Mouse (Mus musculus) forebrain, postnatal 0 days (tissue): ENCODE results near the gene Tshz2. TPM values are rescaled to one million over a fixed set of nuclear protein-coding genes. Genes with fewer than 3 reads are reported as not detected.

ENCODE experiments used
- ATAC-seq: fragments of 200-750 bp; cut with Nextera tagmentation; 2 replicates; pipeline ENCODE4 v1.8.0; 2017; ENCODE audit warnings: mild to moderate bottlenecking, moderate library complexity
- DNase-seq: peaks from one replicate; pipeline ENCODE4 v3.0.0-alpha.2; 2015
- H3K27ac ChIP-seq: fragments of 300-500 bp; sonication (generic); 2 replicates; pipeline ENCODE4 v1.5.1; 2014; ENCODE audit warnings: low read depth, mild to moderate bottlenecking, antibody characterized with exemption, low read length, moderate library complexity, mixed read lengths
- H3K27me3 ChIP-seq: fragments of 300-500 bp; sonication (generic); 2 replicates; pipeline ENCODE4 v1.6.1; 2014; ENCODE audit warnings: mild to moderate bottlenecking, low read length, mixed read lengths; ENCODE audit not compliant: insufficient read depth
- H3K36me3 ChIP-seq: fragments of 300-500 bp; sonication (generic); 2 replicates; pipeline ENCODE4 v1.6.1; 2014; ENCODE audit warnings: mild to moderate bottlenecking, moderate library complexity; ENCODE audit not compliant: insufficient read depth
- H3K4me1 ChIP-seq: fragments of 300-500 bp; sonication (generic); 2 replicates; pipeline ENCODE4 v1.6.1; 2014; ENCODE audit warnings: antibody characterized with exemption; ENCODE audit not compliant: insufficient read depth
- H3K4me2 ChIP-seq: fragments of 300-500 bp; sonication (generic); 2 replicates; pipeline ENCODE4 v1.6.1; 2014; ENCODE audit warnings: low read depth, mild to moderate bottlenecking, moderate library complexity
- H3K4me3 ChIP-seq: fragments of 300-500 bp; sonication (generic); 2 replicates; pipeline ENCODE4 v1.5.1; 2014; ENCODE audit warnings: low read depth, low read length, mixed read lengths
- H3K9ac ChIP-seq: fragments of 300-500 bp; sonication (generic); 2 replicates; pipeline ENCODE4 v1.6.1; 2014; ENCODE audit warnings: mild to moderate bottlenecking
- H3K9me3 ChIP-seq: fragments of 300-500 bp; sonication (generic); 2 replicates; pipeline ENCODE4 v1.6.1; 2016; ENCODE audit warnings: low read length
- CTCF ChIP-seq: sonication (generic); IDR thresholded peaks from 2 replicates; pipeline ENCODE4 v1.5.1; 2016; ENCODE audit warnings: antibody characterized with exemption, control low read depth, low read depth
- WGBS: fragments of 180-500 bp; shearing (Covaris S2); extraction: QIAGEN DNeasy Blood & Tissue Kit; methylation state at CpG from one replicate; pipeline ENCODE4 v1.1.7; 2014; 5-methylcytosine and 5-hydroxymethylcytosine counted together
- polyA plus RNA-seq: library from polyadenylated mRNA; unstranded; fragments of >200 nt; fragmentation: Nextera tagmentation; extraction: Ambion mirVana; gene quantifications from 2 replicates; pipeline ENCODE4 v1.2.1, GENCODE M21; 2015
- total RNA-seq: library from RNA; depleted of rRNA; stranded (reverse); fragments of >200 nt; gene quantifications from 2 replicates; pipeline ENCODE4 v1.2.3, GENCODE M21; 2014

Tshz2 gene
- total and polyA plus RNA-seq, 2 experiments from 2014 or later = 19.7 to 29.2 TPM

- WGBS = 89% methylated on average over 2 of the region's 2 CpGs
- no peak for TF ChIP-seq CTCF
- no peak overlapping the region for H3K4me2 ChIP-seq
Observed at GRCm38 (mm10) chr2:169742791-169743190, 110.0 kb downstream of the Tshz2 start.

GRCm38 (mm10) chr2:169743294-169743693 lies 110.5 kb downstream of the Tshz2 start:
- DNase-seq (peak; percentile 66), ATAC-seq (peak; percentile 85)
- no peaks in the 10 kb centered on the region for H3K4me1 ChIP-seq
- H3K4me2 ChIP-seq = no peak overlapping the region
- H3K4me3 ChIP-seq = no peak overlapping the region
- no peak for TF ChIP-seq CTCF
- 59% methylated on average over 6 of the region's 6 CpGs for WGBS
- no peak overlapping the region for H3K9ac ChIP-seq
- no peaks in the 10 kb centered on the region for H3K27me3 ChIP-seq
- no peaks in the 10 kb centered on the region for H3K9me3 ChIP-seq
- H3K36me3 ChIP-seq = no peaks in the 10 kb centered on the region
- H3K27ac ChIP-seq = no peak overlapping the region

More at GRCm38 (mm10) chr2:169742791-169743190, 110.0 kb downstream of the Tshz2 start:
- Histone ChIP-seq H3K27me3 (no peaks in the 10 kb centered on the region), H3K9ac (no peak overlapping the region), H3K27ac (no peak overlapping the region), H3K4me1 (no peaks in the 10 kb centered on the region), H3K9me3 (no peaks in the 10 kb centered on the region), H3K4me3 (no peak overlapping the region), H3K36me3 (no peaks in the 10 kb centered on the region)
- DNase-seq (no peak), ATAC-seq (no peak)

GRCm38 (mm10) chr2:169743910-169744309 lies 111.1 kb downstream of the Tshz2 start:
- no peaks in the 10 kb centered on the region for H3K36me3 ChIP-seq
- H3K4me1 ChIP-seq = no peaks in the 10 kb centered on the region
- no peaks in the 10 kb centered on the region for H3K9me3 ChIP-seq
- no peak overlapping the region for H3K27ac ChIP-seq
- no peak overlapping the region for H3K4me2 ChIP-seq
- ATAC-seq (no peak), DNase-seq (no peak)
- TF ChIP-seq CTCF = no peak
- WGBS = 70% methylated on average over 4 of the region's 4 CpGs
- no peak overlapping the region for H3K4me3 ChIP-seq
- H3K9ac ChIP-seq = no peak overlapping the region
- no peaks in the 10 kb centered on the region for H3K27me3 ChIP-seq

GRCm38 (mm10) chr2:169747114-169747642 lies 114.4 kb downstream of the Tshz2 start:
- no peak for TF ChIP-seq CTCF
- Histone ChIP-seq H3K4me1 (peaks cover 4% of the 10 kb centered on the region; the same call in 1 of the 2 replicates), H3K9me3 (no peaks in the 10 kb centered on the region), H3K4me3 (no peak overlapping the region), H3K36me3 (no peaks in the 10 kb centered on the region), H3K9ac (no peak overlapping the region), H3K4me2 (no peak overlapping the region), H3K27me3 (no peaks in the 10 kb centered on the region), H3K27ac (no peak overlapping the region)
- 93% methylated on average over 7 of the region's 7 CpGs for WGBS
- no peak for ATAC-seq
- DNase-seq = no peak

- TF ChIP-seq CTCF = no peak
- 78% methylated on average over 16 of the region's 16 CpGs for WGBS
- Histone ChIP-seq H3K9me3 (no peaks in the 10 kb centered on the region), H3K4me3 (no peak overlapping the region), H3K9ac (no peak overlapping the region), H3K27me3 (no peaks in the 10 kb centered on the region), H3K4me1 (peaks cover 4% of the 10 kb centered on the region; the same call in 1 of the 2 replicates), H3K27ac (no peak overlapping the region), H3K4me2 (no peak overlapping the region), H3K36me3 (no peaks in the 10 kb centered on the region)
- ATAC-seq (no peak), DNase-seq (no peak)
Observed at GRCm38 (mm10) chr2:169749331-169749945, 116.6 kb downstream of the Tshz2 start.

GRCm38 (mm10) chr2:169750574-169751491 lies 118.0 kb downstream of the Tshz2 start:
- no peaks in the 10 kb centered on the region for H3K9me3 ChIP-seq
- no peak for ATAC-seq
- H3K4me2 ChIP-seq = no peak overlapping the region
- H3K9ac ChIP-seq = no peak overlapping the region
- no peaks in the 10 kb centered on the region for H3K36me3 ChIP-seq
- no peak overlapping the region for H3K4me3 ChIP-seq
- 33% methylated on average over 15 of the region's 15 CpGs for WGBS
- TF ChIP-seq CTCF = no peak
- no peak overlapping the region for H3K27ac ChIP-seq
- H3K27me3 ChIP-seq = peaks cover 3% of the 10 kb centered on the region; the same call in 1 of the 2 replicates
- DNase-seq = no peak
- peaks cover 4% of the 10 kb centered on the region; the same call in 1 of the 2 replicates for H3K4me1 ChIP-seq
